Mouse (Mus musculus) CH12.LX (cell line): ENCODE results near the gene Zfp473. TPM values are rescaled to one million over a fixed set of nuclear protein-coding genes. Genes with fewer than 3 reads are reported as not detected.

Source experiments
- DNase-seq: peaks from one replicate; pipeline ENCODE4 v3.0.0-alpha.2; 2013; ENCODE audit errors: extremely low read depth
- H3K27ac ChIP-seq: 2 replicates; pipeline ENCODE4 v1.5.1; 2012; ENCODE audit warnings: low read depth, mild to moderate bottlenecking, control low read depth, moderate library complexity; ENCODE audit not compliant: insufficient read depth
- H3K27me3 ChIP-seq: replicated peaks from 2 replicates; pipeline ENCODE3; 2012; ENCODE audit warnings: inconsistent platforms
- H3K36me3 ChIP-seq, 2 experiments: replicated peaks in 1 of 2; 2 replicates each; pipeline versions ENCODE3 to v1.6.1; 2012; ENCODE audit warnings: inconsistent platforms in 1 of 2, low read length in 1 of 2, mild to moderate bottlenecking in 1 of 2, mixed read lengths in 1 of 2, moderate library complexity in 1 of 2; ENCODE audit not compliant: control insufficient read depth in 1 of 2, insufficient read depth in 1 of 2
- H3K4me1 ChIP-seq, 2 experiments: 2 replicates each; pipeline ENCODE4 v1.6.1; 2012; ENCODE audit warnings: inconsistent platforms in 1 of 2, moderate library complexity in 1 of 2; ENCODE audit not compliant: insufficient read depth in 2 of 2, control insufficient read depth in 1 of 2
- H3K4me2 ChIP-seq: 2 replicates; pipeline ENCODE4 v1.6.1; 2012; ENCODE audit warnings: low read depth, mild to moderate bottlenecking, control low read depth; ENCODE audit not compliant: poor library complexity, insufficient read depth, severe bottlenecking
- H3K4me3 ChIP-seq, 3 experiments: fragments of 150-350 bp in 1 of 3; sonication (generic) in 1 of 3; replicated peaks in 1 of 3; 2 replicates each; pipeline versions ENCODE3 to v1.5.1; 2011 to 2012; ENCODE audit warnings: low read depth in 2 of 3, low read length in 2 of 3, mild to moderate bottlenecking in 2 of 3, moderate library complexity in 2 of 3, control low read depth in 1 of 3, improper control_type of control experiment in 1 of 3, inconsistent platforms in 1 of 3, mixed read lengths in 1 of 3; ENCODE audit not compliant: poor library complexity in 1 of 3
- H3K79me2 ChIP-seq: replicated peaks from 2 replicates; pipeline ENCODE4 v1.6.1; 2012; ENCODE audit warnings: mild to moderate bottlenecking, moderate library complexity; ENCODE audit not compliant: control insufficient read depth, poor library complexity, insufficient read depth, severe bottlenecking; ENCODE audit errors: extremely low read depth
- H3K9ac ChIP-seq: 2 replicates; pipeline ENCODE4 v1.6.1; 2012; ENCODE audit warnings: low read depth, mild to moderate bottlenecking, control low read depth, moderate library complexity; ENCODE audit not compliant: insufficient read depth
- H3K9me3 ChIP-seq: replicated peaks from 2 replicates; pipeline ENCODE3; 2012; ENCODE audit warnings: low read length, inconsistent platforms, mixed read lengths
- BHLHE40 ChIP-seq: IDR thresholded peaks from 2 replicates; pipeline ENCODE4 v1.6.1; 2011; ENCODE audit warnings: mild to moderate bottlenecking, low read depth, low read length, improper control_type of control experiment
- CHD1 ChIP-seq: IDR thresholded peaks from 2 replicates; pipeline ENCODE4 v1.6.1; 2012; ENCODE audit warnings: low read depth, low read length, improper control_type of control experiment, inconsistent platforms
- CHD2 ChIP-seq: IDR thresholded peaks from 2 replicates; pipeline ENCODE4 v1.6.1; 2011; ENCODE audit warnings: low read length, improper control_type of control experiment
- CTCF ChIP-seq, 2 experiments: IDR thresholded peaks in 1 of 2; conservative IDR thresholded peaks in 1 of 2; 2 replicates each; pipeline ENCODE4 v1.5.1; 2011 to 2012; ENCODE audit warnings: low read depth in 2 of 2, low read length in 2 of 2, improper control_type of control experiment in 1 of 2, inconsistent platforms in 1 of 2, mild to moderate bottlenecking in 1 of 2, moderate library complexity in 1 of 2
- EP300 ChIP-seq: IDR thresholded peaks from 2 replicates; pipeline ENCODE4 v1.6.1; 2011; ENCODE audit warnings: low read length, improper control_type of control experiment
- ETS1 ChIP-seq: conservative IDR thresholded peaks from 2 replicates; pipeline ENCODE4 v1.6.1; 2012; ENCODE audit warnings: low read depth, mild to moderate bottlenecking, inconsistent platforms, low read length, improper control_type of control experiment, moderate library complexity
- GABPA ChIP-seq: IDR thresholded peaks from 2 replicates; pipeline ENCODE4 v1.6.1; 2012; ENCODE audit warnings: low read depth, low read length, improper control_type of control experiment, inconsistent platforms; ENCODE audit not compliant: insufficient replicate concordance
- IRF4 ChIP-seq: IDR thresholded peaks from 2 replicates; pipeline ENCODE4 v1.6.1; 2014; ENCODE audit warnings: low read depth, mild to moderate bottlenecking, inconsistent platforms, low read length, improper control_type of control experiment
- JUN ChIP-seq: IDR thresholded peaks from 2 replicates; pipeline ENCODE4 v1.6.1; 2011; ENCODE audit warnings: low read depth, mild to moderate bottlenecking, low read length, improper control_type of control experiment, moderate library complexity; ENCODE audit not compliant: insufficient read depth
- JUND ChIP-seq: conservative IDR thresholded peaks from 2 replicates; pipeline ENCODE4 v1.6.1; 2011; ENCODE audit warnings: low read depth, low read length, improper control_type of control experiment
- MAX ChIP-seq: IDR thresholded peaks from 2 replicates; pipeline ENCODE4 v1.6.1; 2011; ENCODE audit warnings: low read length, improper control_type of control experiment
- MAZ ChIP-seq: IDR thresholded peaks from 2 replicates; pipeline ENCODE4 v1.6.1; 2012; ENCODE audit warnings: low read depth, mild to moderate bottlenecking, inconsistent platforms, low read length, improper control_type of control experiment, moderate library complexity
- MEF2A ChIP-seq: IDR thresholded peaks from 2 replicates; pipeline ENCODE4 v1.6.1; 2014; ENCODE audit warnings: low read depth, mild to moderate bottlenecking, inconsistent platforms, low read length, improper control_type of control experiment, borderline replicate concordance
- MXI1 ChIP-seq: IDR thresholded peaks from 2 replicates; pipeline ENCODE4 v1.6.1; 2011; ENCODE audit warnings: mild to moderate bottlenecking, low read depth, low read length, improper control_type of control experiment
- NELFE ChIP-seq: IDR thresholded peaks from 2 replicates; pipeline ENCODE4 v1.6.1; 2011; ENCODE audit warnings: low read depth, low read length, improper control_type of control experiment
- POLR2AphosphoS2 ChIP-seq: IDR thresholded peaks from 2 replicates; pipeline ENCODE4 v1.6.1; 2011; ENCODE audit warnings: low read depth, low read length, improper control_type of control experiment
- RAD21 ChIP-seq: IDR thresholded peaks from 2 replicates; pipeline ENCODE4 v1.6.1; 2011; ENCODE audit warnings: low read depth, mild to moderate bottlenecking, low read length, improper control_type of control experiment, moderate library complexity
- RCOR1 ChIP-seq: conservative IDR thresholded peaks from 2 replicates; pipeline ENCODE4 v1.6.1; 2012; ENCODE audit warnings: low read depth, mild to moderate bottlenecking, inconsistent platforms, low read length, improper control_type of control experiment
- SIN3A ChIP-seq: IDR thresholded peaks from 2 replicates; pipeline ENCODE4 v1.6.1; 2012; ENCODE audit warnings: low read length, improper control_type of control experiment, inconsistent platforms
- SMC3 ChIP-seq: IDR thresholded peaks from 2 replicates; pipeline ENCODE4 v1.6.1; 2011; ENCODE audit warnings: low read depth, low read length, improper control_type of control experiment
- TBP ChIP-seq: conservative IDR thresholded peaks from 2 replicates; pipeline ENCODE4 v1.6.1; 2011; ENCODE audit warnings: low read depth, low read length, improper control_type of control experiment
- USF2 ChIP-seq: conservative IDR thresholded peaks from 2 replicates; pipeline ENCODE4 v1.6.1; 2011; ENCODE audit warnings: low read depth, low read length, improper control_type of control experiment
- ZKSCAN1 ChIP-seq: IDR thresholded peaks from 2 replicates; pipeline ENCODE4 v1.6.1; 2012; ENCODE audit warnings: low read depth, inconsistent platforms, low read length, improper control_type of control experiment, borderline replicate concordance
- ZMIZ1 ChIP-seq: IDR thresholded peaks from 2 replicates; pipeline ENCODE4 v1.6.1; 2012; ENCODE audit warnings: low read depth, mild to moderate bottlenecking, inconsistent platforms, low read length, improper control_type of control experiment
- dilution Hi-C: fragments of 300-500 bp; cut with MboI; formaldehyde crosslinking; loops from 2 replicates; pipeline ENCODE4 v1.14.3; 2020; ENCODE audit warnings: low sequenced_read_pairs; ENCODE audit not compliant: extremely low pct_unique_long_range_greater_than_20kb, extremely low pct_ligation_motif_present
- in situ Hi-C: fragments of 300-500 bp; cut with MboI; formaldehyde crosslinking; loops from 3 replicates; pipeline ENCODE4 v1.14.3; 2019; ENCODE audit warnings: low sequenced_read_pairs, low pct_ligation_motif_present, low pct_unique_long_range_greater_than_20kb, mixed read lengths
- polyA plus RNA-seq: library from polyadenylated mRNA; unstranded; fragments of >175 nt; gene quantifications from 2 replicates; pipeline ENCODE4 v1.2.1, GENCODE M21; 2012; ENCODE audit warnings: low read depth; ENCODE audit not compliant: insufficient read length
- total RNA-seq, 2 experiments: library from RNA; depleted of rRNA; stranded (reverse); fragments of 300-350 nt in 1 of 2; fragments of >200 nt in 1 of 2; gene quantifications; 2 replicates each; pipeline ENCODE4 v1.2.3; 2012 to 2014

Zfp473 gene
- total and polyA plus RNA-seq, 3 experiments = 8.7 to 10.0 (median 9.3) TPM

- in situ Hi-C loops = loop anchor here (25.0 kb wide), 1 partner anchor 1377 kb away; the partner anchor contains the start of gene Siglecg
- no peak overlapping the region for H3K9ac ChIP-seq
- dilution Hi-C loops = no loop called here
Observed at GRCm38 (mm10) chr7:44789531-44789930, 38.7 kb upstream of the Zfp473 start.

GRCm38 (mm10) chr7:44780101-44780500 lies 29.3 kb upstream of the Zfp473 start:
- Histone ChIP-seq H3K79me2 (no peaks in the 10 kb centered on the region), H3K36me3 (peaks cover 32 to 52% of the 10 kb centered on the region in 2 experiments), H3K4me1 (no peaks in the 10 kb centered on the region), H3K9me3 (no peaks in the 10 kb centered on the region), H3K4me3 (no peak overlapping the region), H3K9ac (no peak overlapping the region), H3K27me3 (no peaks in the 10 kb centered on the region), H3K4me2 (no peak overlapping the region), H3K27ac (no peak overlapping the region)
- dilution Hi-C loops (no loop called here), in situ Hi-C loops (loop anchor here (5.0 to 25.0 kb wide), 2 partner anchors 58 to 1368 kb away; partner anchors contain the start of gene Siglecg)
- DNase-seq = no peak
- TF ChIP-seq MEF2A (no peak), ZKSCAN1 (no peak), MAX (no peak)

More at GRCm38 (mm10) chr7:44789531-44789930, 38.7 kb upstream of the Zfp473 start:
- H3K27me3 ChIP-seq = peaks cover 1% of the 10 kb centered on the region
- no peaks in the 10 kb centered on the region for H3K36me3 ChIP-seq
- H3K79me2 ChIP-seq = no peaks in the 10 kb centered on the region
- 0 out of 4 replicates have a peak, but pooled peaks cover 0 to 2% of the 10 kb centered on the region in 2 experiments for H3K4me1 ChIP-seq
- H3K4me2 ChIP-seq = no peak overlapping the region
- TF ChIP-seq POLR2AphosphoS2 = no peak
- no peak for TF ChIP-seq SMC3
- TF ChIP-seq MXI1 = no peak
- no peak for TF ChIP-seq CTCF (conservative IDR thresholded peaks at IDR 0.05 in 1 of 2, IDR thresholded peaks at IDR 0.05 in 1 of 2; ENCODE audit: low read depth in 2 of 2, low read length in 2 of 2)
- TF ChIP-seq SIN3A = no peak
- TF ChIP-seq IRF4 = no peak
- no peak for TF ChIP-seq JUN
- no peak for TF ChIP-seq GABPA
- TF ChIP-seq MAZ = no peak
- peaks cover 10% of the 10 kb centered on the region for H3K9me3 ChIP-seq
- DNase-seq = no peak
- no peak overlapping the region for H3K4me3 ChIP-seq
- H3K27ac ChIP-seq = no peak overlapping the region

- Histone ChIP-seq H3K36me3 (peaks cover 42 to 79% of the 10 kb centered on the region in 2 experiments), H3K4me1 (no peaks in the 10 kb centered on the region), H3K27me3 (no peaks in the 10 kb centered on the region), H3K4me3 (no peak overlapping the region), H3K9me3 (no peaks in the 10 kb centered on the region), H3K9ac (no peak overlapping the region), H3K27ac (no peak overlapping the region), H3K79me2 (no peaks in the 10 kb centered on the region), H3K4me2 (no peak overlapping the region)
- in situ Hi-C loops = loop anchor here (25.0 kb wide), 1 partner anchor 1365 kb away; the partner anchor contains the start of gene Siglecg
- no peak for DNase-seq
- dilution Hi-C loops = no loop called here
- TF ChIP-seq RCOR1 = no peak
- TF ChIP-seq EP300 = no peak
- TF ChIP-seq ETS1 = no peak
- no peak for TF ChIP-seq IRF4
- no peak for TF ChIP-seq RAD21
- TF ChIP-seq ZMIZ1 = no peak
- TF ChIP-seq SMC3 = no peak
- TF ChIP-seq TBP = no peak
- TF ChIP-seq USF2 = no peak
- no peak for TF ChIP-seq MAX
- TF ChIP-seq BHLHE40 = no peak
- TF ChIP-seq MXI1 = no peak
- no peak for TF ChIP-seq CHD1
- no peak for TF ChIP-seq JUND
- TF ChIP-seq CHD2 = no peak
- no peak for TF ChIP-seq MAZ
- no peak for TF ChIP-seq NELFE
Observed at GRCm38 (mm10) chr7:44776849-44777498, 26.1 kb upstream of the Zfp473 start.
